Mouse (Mus musculus) myocyte (in vitro differentiated cells): Measurements from ENCODE around the gene Gm20820. TPM values are rescaled to one million over a fixed set of nuclear protein-coding genes. Genes with fewer than 3 reads are reported as not detected.
"Not testable (repeated sequence)": the region's sequence is repeated elsewhere in the genome, so short reads cannot be mapped to it uniquely, and the experiment has no call there.

Experiments
- H3K27me3 ChIP-seq: one replicate; pipeline ENCODE4 v1.6.1; 2011; ENCODE audit not compliant: control insufficient read depth, insufficient read depth, insufficient read length
- H3K36me3 ChIP-seq: one replicate; pipeline ENCODE4 v1.6.1; 2011; ENCODE audit not compliant: control insufficient read depth, insufficient read depth
- H3K4me2 ChIP-seq: one replicate; pipeline ENCODE4 v1.6.1; 2011; ENCODE audit warnings: low read depth, control low read depth
- H3K4me3 ChIP-seq: one replicate; pipeline ENCODE4 v1.5.1; 2011; ENCODE audit warnings: mild to moderate bottlenecking, control low read depth, moderate library complexity
- H3K79me2 ChIP-seq: one replicate; pipeline ENCODE4 v1.6.1; 2011; ENCODE audit not compliant: control insufficient read depth, insufficient read depth
- H3ac ChIP-seq: one replicate; pipeline ENCODE4 v1.6.1; 2011; ENCODE audit not compliant: control insufficient read depth, insufficient read length
- polyA plus RNA-seq: library from polyadenylated mRNA; unstranded; fragments of >200 nt; fragmentation: generic; extraction: Trizol; gene quantifications from one replicate; pipeline ENCODE4 v1.2.1, GENCODE M21; 2012; ENCODE audit warnings: missing spikeins

Gene Gm20820
- not detected for polyA plus RNA-seq

- not testable (repeated sequence) for H3ac ChIP-seq, H3K27me3 ChIP-seq, H3K79me2 ChIP-seq, H3K36me3 ChIP-seq, H3K4me2 ChIP-seq, H3K4me3 ChIP-seq
Observed at GRCm38 (mm10) chrY:86061472-86061871, at the start of gene Gm20820. Gm20820 (plus strand) TSS chrY:86061772.
